Mouse (Mus musculus): ENCODE data around the gene Cfap206. TPM values are rescaled to one million over a fixed set of nuclear protein-coding genes. Genes with fewer than 3 reads are reported as not detected.

Gene Cfap206
- polyA plus RNA-seq, 3 experiments from 2014 or later, result not detected

GRCm38 (mm10) chr4:34667923-34668322 lies 62.1 kb downstream of the Cfap206 start:
- no peak for ATAC-seq

DNA sequence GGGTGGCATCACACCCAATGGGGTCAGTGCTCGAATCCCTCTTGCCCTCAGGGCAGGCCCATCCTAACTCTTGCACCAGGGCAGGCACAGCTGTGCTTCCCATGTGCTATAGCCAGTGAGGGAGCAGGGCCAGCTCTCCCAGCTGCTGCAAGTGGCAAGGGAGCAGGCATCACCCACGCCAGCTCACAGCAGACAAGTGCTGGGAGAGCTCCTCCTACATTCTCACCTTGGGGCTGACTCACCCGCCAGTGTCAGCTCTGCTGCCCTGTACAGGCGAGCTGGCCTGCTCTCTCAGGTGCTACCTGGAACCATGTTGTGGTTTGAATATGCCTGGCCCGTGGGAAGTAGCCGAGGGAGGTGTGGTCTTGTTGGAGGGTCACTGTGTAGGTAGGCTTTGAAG lies 68.1 kb downstream of the Cfap206 start:
- no peak for ATAC-seq

- ATAC-seq, result no peak
Measured at GRCm38 (mm10) chr4:34661514-34661913, 68.5 kb downstream of the Cfap206 start.

DNA sequence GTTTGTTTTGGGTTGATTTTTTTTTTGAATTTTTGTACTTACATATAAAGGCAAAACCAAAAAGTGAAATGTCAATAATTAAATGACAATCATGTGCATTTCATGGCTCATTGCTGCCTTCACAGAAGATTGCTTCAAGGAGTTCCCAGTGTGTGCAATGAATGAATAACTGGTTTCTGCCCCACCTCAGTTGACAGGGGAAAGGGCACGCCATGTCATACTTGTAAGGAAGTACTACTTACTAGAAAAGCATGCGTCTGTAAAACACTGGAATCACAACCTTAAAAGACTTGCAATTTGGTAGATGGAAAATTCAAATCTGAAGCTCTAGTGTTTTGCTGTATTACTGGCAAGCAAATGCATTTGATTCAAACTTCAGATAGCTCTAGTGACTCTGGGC lies 71.0 kb downstream of the Cfap206 start:
- no peak for ATAC-seq

- ATAC-seq, result no peak
Measured at GRCm38 (mm10) chr4:34656101-34656500, 73.9 kb downstream of the Cfap206 start.

DNA sequence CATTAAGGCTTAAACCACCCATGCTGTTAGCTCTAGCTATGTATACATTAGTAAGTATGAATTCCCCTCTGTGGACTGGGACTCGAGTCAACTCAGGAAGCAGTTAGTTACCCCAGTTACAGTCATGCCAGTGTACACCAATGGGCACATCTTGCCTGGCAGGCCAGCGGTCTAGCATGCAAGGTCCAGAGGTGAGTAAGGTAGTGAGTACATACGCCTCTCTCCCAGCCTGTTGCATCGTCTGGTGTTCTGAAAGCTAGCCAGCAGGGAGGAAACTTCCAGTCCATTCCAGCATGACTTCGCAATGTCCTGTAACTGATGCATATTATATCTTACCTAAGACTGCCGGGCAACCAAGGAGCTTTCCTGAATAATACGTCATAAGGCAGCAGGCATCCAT lies 76.8 kb downstream of the Cfap206 start:
- no peak for ATAC-seq

GRCm38 (mm10) chr4:34644779-34645178 lies 85.2 kb downstream of the Cfap206 start:
- ATAC-seq, result no peak

DNA sequence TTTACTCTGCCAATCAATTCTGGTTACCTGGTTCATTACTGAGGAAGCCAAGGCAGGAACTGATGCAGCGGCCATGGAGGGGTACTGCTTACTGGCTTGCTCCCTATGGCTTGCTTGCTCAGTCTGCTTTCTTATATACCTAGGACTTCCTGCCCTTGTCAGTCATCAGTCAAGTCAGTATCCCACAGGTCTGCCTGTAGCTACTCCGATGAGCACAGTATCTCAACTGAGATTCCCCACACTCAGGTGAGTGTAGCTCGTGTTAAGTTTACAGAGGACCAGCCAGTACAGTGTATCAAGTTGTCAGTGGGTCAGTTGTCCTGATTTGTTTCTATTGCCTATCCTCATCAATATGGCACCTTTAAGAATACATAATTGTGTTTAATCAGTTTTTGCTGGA lies 89.3 kb downstream of the Cfap206 start:
- ATAC-seq, result no peak

DNA sequence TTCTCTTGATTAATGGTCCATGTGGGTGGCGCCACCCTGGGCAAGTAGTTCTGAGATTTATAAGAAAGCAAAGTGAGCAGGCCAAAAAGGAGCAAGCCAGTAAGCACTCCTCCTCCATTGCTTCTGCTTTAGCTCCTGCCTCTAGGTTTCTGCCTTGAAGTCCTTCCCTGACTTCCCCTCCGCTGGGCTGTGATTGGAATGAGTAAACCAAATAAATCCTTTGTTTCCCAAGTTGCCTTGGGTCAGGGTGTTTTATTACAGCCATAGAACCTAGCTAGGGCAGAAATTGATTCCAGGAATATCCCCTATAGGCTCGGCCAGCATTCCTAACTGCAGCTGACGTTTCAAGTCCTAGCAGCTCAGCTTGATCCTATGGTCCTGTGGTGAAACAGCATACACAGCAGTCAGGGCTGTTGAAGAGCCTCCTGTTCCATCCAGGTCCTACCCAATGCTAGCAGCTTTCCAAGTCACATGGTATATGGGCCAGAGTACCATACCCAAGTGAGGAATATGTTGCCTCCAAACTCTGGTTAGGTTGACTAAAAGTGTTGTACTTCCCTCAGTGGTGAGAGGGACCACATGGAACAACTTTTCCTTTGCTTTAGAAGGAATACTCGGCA lies 90.2 kb downstream of the Cfap206 start:
- no peak for ATAC-seq

Other genes with a start within 250 kb of the Cfap206 start
- gene Akirin2, start 179.3 kb downstream of the Cfap206 start, polyA plus RNA-seq (2017; shearing (Covaris generic)), result 10 to 100 TPM in 2 of 3 experiments, 1 to 10 TPM in 1; 9.2 to 14.9 (median 11.9) TPM
- gene Orc3, start 115.3 kb downstream of the Cfap206 start, polyA plus RNA-seq (2017; shearing (Covaris generic)), result 100 to 1,000 TPM in 2 of 3 experiments, 10 to 100 TPM in 1; 92.5 to 124 (median 103) TPM
- gene Rars2, start 115.2 kb downstream of the Cfap206 start, polyA plus RNA-seq (2017; shearing (Covaris generic)), result 10 to 100 TPM; 46.3 to 56.7 (median 47.9) TPM
- gene Slc35a1, start 42.8 kb downstream of the Cfap206 start, polyA plus RNA-seq (2017; shearing (Covaris generic)), result 10 to 100 TPM; 27.2 to 40.3 (median 31.1) TPM
- not detected for gene Gm136, start 26.1 kb upstream of the Cfap206 start, polyA plus RNA-seq (2017; shearing (Covaris generic))
- 10 to 100 TPM; 49.9 to 66.6 (median 62.0) TPM for gene Smim8, start 48.2 kb upstream of the Cfap206 start, polyA plus RNA-seq (2017; shearing (Covaris generic))
- gene Zfp292, start 152.8 kb upstream of the Cfap206 start, polyA plus RNA-seq (2017; shearing (Covaris generic)), result 10 to 100 TPM; 14.8 to 28.0 (median 25.1) TPM
- gene Cga, start 163.6 kb upstream of the Cfap206 start, polyA plus RNA-seq (2017; shearing (Covaris generic)), result not detected